Mouse (Mus musculus): ENCODE results near the gene Osbpl10.
"Not testable (repeated sequence)": the region's sequence is repeated elsewhere in the genome, so short reads cannot be mapped to it uniquely, and the experiment has no call there.

The Osbpl10 gene

DNA sequence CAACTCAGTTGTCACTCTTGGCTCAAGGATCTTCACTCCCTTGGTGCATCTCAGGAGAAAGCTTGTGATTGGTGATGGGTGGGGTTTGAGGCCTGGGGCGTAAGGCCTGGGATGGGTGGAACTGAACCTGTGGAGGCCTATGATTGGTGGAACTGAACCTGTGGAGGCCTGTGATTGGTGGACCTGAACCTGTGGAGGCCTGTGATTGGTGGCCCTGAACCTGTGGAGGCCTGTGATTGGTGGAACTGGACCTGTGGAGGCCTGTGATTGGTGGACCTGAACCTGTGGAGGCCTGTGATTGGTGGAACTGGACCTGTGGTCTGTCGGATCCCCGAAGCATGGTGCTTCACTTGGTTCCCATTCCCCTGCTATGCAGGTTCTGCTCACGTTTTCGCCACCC, 7.4 kb downstream of the Osbpl10 start:
- no peak for DNase-seq (ENCODE audit: low spot score)

DNA sequence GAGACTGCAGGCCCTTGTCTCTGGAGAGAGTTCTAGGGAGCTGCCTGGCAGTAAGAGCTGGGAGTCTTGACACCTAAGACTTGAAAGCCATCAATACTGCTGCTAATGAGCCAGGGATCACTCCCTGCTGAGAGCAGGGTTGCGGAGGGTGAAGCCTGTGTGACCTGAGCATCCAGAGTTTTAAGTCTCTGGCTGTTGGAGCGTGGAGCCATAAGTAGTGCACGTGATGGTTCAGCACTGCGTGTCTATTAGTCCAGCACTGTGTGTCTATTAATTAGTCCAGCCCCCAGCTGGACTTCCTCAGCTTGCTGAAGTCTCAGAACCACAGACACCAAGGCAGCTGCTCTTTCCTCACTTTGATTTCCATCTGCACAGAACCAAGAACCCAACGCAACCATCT, 8.0 kb downstream of the Osbpl10 start:
- no peak for DNase-seq (ENCODE audit: low spot score)

- no peak for DNase-seq (ENCODE audit: low spot score)
These were observed 9.7 kb downstream of the Osbpl10 start for GRCm38 (mm10) chr9:114988029-114988428.

GRCm38 (mm10) chr9:114988610-114989327, 10.4 kb downstream of the Osbpl10 start:
- no peak for DNase-seq (ENCODE audit: low spot score)

- DNase-seq (ENCODE audit: low spot score) = peak; percentile 35
These were observed 12.1 kb downstream of the Osbpl10 start for GRCm38 (mm10) chr9:114990421-114990820.

GRCm38 (mm10) chr9:114992528-114992927, 14.2 kb downstream of the Osbpl10 start:
- DNase-seq (ENCODE audit: low spot score) = no peak

DNA sequence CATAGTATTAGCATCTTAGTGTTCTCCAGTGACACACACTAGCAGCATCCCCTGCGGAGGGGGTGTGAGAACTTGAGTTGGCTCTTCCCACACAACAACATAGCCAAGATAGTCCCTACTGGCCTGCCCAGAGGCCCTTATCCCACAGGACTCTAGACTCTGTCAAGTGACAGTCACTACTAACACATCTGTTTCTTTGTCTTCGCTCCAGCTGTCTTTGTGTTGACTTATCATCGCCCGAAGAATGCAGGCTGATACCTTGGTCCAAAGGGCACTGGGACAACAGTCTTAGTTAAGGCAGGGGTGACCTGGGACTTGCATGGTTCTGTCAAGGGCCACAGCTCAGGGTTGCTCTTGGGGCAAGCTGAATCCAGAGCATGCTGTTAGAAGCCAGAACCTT, 16.9 kb downstream of the Osbpl10 start:
- DNase-seq (ENCODE audit: low spot score) = no peak

GRCm38 (mm10) chr9:114995716-114996115, 17.3 kb downstream of the Osbpl10 start:
- no peak for DNase-seq (ENCODE audit: low spot score)

GRCm38 (mm10) chr9:114996489-114996888, 18.1 kb downstream of the Osbpl10 start:
- no peak for DNase-seq (ENCODE audit: low spot score)

- no peak for DNase-seq (ENCODE audit: low spot score)
These were observed 20.8 kb downstream of the Osbpl10 start for GRCm38 (mm10) chr9:114999010-114999770.

GRCm38 (mm10) chr9:114999771-115000146, 21.4 kb downstream of the Osbpl10 start:
- DNase-seq (ENCODE audit: low spot score) = no peak

DNA sequence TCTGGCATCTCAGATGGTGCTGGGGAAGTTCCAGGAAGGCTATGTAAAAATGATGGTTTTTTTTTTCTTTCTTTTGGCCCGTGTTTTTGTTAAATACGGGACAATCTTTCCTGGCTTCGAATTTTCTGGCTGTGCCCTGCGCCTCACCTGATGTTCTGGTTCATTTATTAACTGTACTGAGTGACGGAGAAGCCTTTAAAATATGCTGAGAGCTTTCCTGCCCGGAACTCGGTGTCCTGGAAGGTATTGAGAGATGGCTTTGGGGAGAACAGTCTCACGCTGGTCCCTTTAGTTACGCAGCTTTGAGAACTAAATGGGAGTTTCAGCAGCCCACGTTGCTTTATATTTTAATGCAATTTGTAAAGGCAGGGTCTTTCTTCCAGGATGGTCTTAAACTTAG, 27.1 kb downstream of the Osbpl10 start:
- DNase-seq (ENCODE audit: low spot score) = no peak

DNA sequence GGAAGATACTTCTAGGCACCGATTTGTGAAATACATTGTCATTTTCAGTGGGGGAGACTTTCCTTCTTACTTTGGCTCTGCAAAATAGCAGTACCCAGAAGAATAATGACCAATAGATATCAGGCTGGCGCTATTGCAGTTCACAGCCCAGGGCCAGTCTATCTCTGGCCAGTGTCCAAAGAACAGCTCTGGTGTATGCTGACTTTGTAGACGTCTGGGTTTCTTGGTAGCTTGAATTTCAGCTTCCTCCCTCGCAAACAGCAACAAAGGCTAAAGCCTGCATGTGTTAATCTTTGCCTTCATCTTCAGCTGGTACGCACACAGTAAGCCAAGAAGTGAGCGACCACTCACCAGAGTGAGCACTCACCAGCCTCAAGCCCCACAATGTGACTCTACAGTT, 29.4 kb downstream of the Osbpl10 start:
- no peak for DNase-seq (ENCODE audit: low spot score)

DNA sequence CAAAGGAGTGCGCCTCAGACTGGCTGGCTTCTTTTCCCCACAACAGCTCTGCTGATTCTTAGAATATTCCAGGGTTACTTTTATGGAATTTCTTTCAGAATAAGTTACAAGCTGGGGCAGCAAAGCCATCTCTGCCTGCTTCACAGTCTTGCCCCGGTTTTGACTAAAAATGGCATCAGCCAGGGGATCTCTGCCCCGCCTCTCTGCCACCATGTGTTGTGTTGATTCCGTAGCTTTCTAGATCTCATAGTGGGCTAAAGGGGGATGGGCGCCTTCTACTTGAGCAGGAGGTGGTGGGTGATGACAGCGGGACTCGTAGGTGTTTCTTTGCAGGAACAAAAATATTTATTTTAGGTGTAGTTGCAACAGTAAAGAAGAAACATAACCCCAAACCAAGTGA, 29.8 kb downstream of the Osbpl10 start:
- DNase-seq (ENCODE audit: low spot score) = no peak

DNA sequence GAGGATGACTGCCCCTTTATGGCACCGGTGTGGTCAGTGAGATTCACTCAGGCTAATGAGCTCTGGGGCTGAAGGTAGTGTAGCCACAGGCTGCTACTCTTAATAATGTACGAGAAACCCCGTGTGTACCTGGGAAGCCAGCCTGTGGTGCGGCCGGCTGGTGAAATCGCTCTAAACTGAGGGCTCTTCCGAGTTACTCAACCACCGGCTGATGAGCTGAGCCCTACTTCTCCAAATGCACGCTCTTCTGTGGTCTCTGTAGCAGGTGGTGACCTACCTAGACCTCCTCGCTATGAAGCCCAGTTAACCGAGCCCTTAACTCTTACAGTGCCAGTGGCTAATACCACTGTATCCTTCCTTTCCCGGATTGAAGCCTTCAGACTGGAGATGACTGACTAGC, 34.0 kb downstream of the Osbpl10 start:
- no peak for DNase-seq (ENCODE audit: low spot score)

- no peak for DNase-seq (ENCODE audit: low spot score)
These were observed 41.8 kb downstream of the Osbpl10 start for GRCm38 (mm10) chr9:115020141-115020540.

- DNase-seq (ENCODE audit: low spot score) = no peak
These were observed 43.0 kb downstream of the Osbpl10 start for GRCm38 (mm10) chr9:115021419-115021818.

- DNase-seq (ENCODE audit: low spot score) = no peak
These were observed 44.8 kb downstream of the Osbpl10 start for GRCm38 (mm10) chr9:115023137-115023536.

DNA sequence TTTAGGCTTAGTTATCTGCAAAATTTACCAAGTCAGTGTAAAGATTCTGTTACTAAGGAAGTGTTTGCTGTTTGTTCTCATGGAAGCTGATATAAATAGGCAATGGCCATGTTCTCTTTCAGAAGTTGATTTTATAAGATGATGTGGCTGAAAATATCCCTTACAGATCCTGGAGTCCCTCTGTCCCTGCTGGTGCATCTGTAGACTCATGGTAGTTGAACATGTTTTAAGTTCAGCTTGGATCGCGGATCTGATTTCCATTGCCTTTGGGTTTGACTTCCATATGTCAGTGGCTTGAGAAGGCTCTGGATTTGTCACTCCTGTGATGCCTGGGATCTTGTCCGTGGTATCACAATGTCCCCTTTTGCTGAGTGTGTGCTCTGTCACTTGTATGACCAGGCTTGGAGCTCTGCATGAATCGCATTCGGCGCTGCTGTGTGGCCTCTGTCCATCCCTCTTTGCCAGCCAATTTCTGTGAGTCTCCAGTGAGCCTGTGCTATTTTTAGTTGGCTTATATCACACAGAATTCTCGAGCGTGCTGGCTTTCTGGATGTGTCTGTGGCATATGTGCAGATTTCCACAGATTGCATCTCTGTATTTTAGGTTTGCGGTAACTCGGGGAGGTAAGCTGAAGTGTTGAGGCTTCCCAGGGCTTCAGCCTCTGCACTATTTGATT, 45.5 kb downstream of the Osbpl10 start:
- no peak for DNase-seq (ENCODE audit: low spot score)

DNA sequence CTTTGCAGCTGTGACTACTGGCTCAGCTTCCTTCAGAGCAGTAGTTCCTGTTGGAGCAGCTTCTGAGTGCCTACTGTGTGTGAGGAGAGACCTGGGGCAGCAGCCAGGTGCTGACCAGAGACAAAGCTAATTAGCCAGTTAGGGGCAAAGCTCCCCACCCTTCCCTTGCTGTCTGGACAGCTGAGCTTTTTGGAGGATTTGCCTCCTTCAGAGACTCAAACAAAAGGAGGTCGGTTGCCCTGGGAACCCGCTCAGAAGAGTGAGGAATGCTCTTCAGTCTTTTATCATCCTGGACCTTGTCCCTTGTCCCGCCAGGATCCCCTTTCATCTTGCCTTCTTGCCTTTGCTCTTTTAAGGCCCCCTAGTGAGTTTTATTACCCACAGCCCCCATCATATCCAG, 50.9 kb downstream of the Osbpl10 start:
- peak; percentile 51 for DNase-seq (ENCODE audit: low spot score)

GRCm38 (mm10) chr9:115030581-115030980, 52.2 kb downstream of the Osbpl10 start:
- no peak for DNase-seq (ENCODE audit: low spot score)

GRCm38 (mm10) chr9:115031046-115031445, 52.7 kb downstream of the Osbpl10 start:
- not testable (repeated sequence) for DNase-seq (ENCODE audit: low spot score)

DNA sequence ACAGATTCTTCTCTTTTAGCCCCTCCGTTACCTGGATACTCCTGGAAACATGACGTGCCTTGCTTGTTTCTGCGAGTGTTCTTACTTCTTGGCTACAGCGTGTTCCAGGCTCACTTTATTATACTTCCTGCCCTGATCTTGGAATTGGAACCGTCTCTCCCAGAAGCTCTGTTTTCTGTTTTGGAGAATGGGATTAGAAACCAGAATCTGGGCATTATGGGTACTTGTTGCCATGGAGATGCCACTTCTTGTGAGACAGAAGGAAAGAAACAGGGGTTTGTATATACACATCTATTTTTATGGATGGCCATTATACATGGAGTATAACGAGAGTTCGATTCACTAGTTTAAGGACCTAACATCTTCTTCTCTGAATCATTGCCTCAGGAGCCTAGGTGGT, 54.4 kb downstream of the Osbpl10 start:
- DNase-seq (ENCODE audit: low spot score) = no peak

Data from retina, embryonic 14.5 days (tissue).